Comparison of ENCODE assay signal across 16 mouse cellular contexts in the genomic region with DNA sequence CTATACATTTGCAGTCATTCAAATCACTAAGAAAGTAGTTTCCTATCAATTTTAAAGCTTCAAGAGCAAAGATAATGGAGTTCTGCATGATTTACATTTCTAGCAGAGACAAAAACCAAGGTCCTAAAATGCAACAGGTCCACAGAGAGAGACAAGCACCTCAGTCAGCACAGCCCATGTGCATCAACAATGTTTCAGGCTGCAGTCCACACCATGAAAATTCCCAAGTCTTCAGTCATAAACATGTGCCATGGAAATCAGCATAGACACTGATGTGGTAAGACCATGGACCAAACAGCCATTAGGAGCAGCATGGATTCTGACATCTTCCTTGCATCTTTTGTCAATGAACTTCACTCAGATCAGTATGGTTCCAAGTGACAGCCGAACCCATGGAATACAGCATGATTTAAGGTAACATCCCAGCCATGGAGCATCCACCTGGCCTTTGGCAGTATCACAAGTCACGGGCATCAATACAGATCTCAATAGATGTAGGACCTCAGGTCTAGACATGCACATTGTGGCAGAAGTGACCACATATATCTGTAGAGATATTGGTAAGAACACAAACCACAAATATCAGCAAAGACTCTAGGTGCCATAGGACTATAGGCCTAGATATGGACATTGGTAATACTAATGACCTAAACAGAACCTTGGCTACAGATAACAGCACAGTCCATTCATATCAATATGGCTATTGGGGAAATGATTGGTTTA. TPM values are rescaled to one million over a fixed set of nuclear protein-coding genes. Genes with fewer than 3 reads are reported as not detected.
DNase-seq lines count a peak whose midpoint lies in the region; ATAC-seq lines count a peak whose summit lies in the region.
"Had no signal": no experiment of that assay in that cellular context is flagged by ENCODE, and none has a peak within 500 bp of the region (broad histone marks: within the 10 kb centered on the region; RNA-seq: fewer than 3 reads in every experiment).

No protein-coding gene starts in this region.

- DNase-seq in heart, postnatal 25 days (ENCODE audit: low spot score), result no peak
- no peak for DNase-seq in liver, embryonic 11.5 days (ENCODE audit: low spot score)
- no peak for DNase-seq in liver
- DNase-seq in right cerebral cortex, adult 2 months (ENCODE audit: low spot score in 2 of 2), result no peak
- no peak for DNase-seq in embryo, embryonic 10 days (ENCODE audit: low spot score)
- DNase-seq: cerebellum, adult 9-11 months; heart, adult 18-20 months; kidney, adult 11 months; right cerebral cortex, postnatal 14 days; thymus, postnatal 4 days had no signal

- no peak overlapping the region for H3K4me3 ChIP-seq in heart, embryonic 12.5 days
- H3K4me3 ChIP-seq in liver, embryonic 11.5 days (ENCODE audit: low read depth, low read length), result no peak overlapping the region
- no peak overlapping the region for H3K4me3 ChIP-seq in hindbrain, embryonic 15.5 days
- H3K4me3 ChIP-seq in neural tube, embryonic 12.5 days, result no peak overlapping the region

- H3K36me3 ChIP-seq in heart, embryonic 12.5 days, result no peaks in the 10 kb centered on the region
- H3K36me3 ChIP-seq in liver, embryonic 11.5 days (ENCODE audit: control insufficient read depth, insufficient read depth, low read length), result no peaks in the 10 kb centered on the region
- no peaks in the 10 kb centered on the region for H3K36me3 ChIP-seq in hindbrain, embryonic 15.5 days
- H3K36me3 ChIP-seq in neural tube, embryonic 12.5 days, result no peaks in the 10 kb centered on the region

- H3K4me1 ChIP-seq in heart, embryonic 12.5 days (replicated peaks), result no peaks in the 10 kb centered on the region
- no peaks in the 10 kb centered on the region for H3K4me1 ChIP-seq in liver, embryonic 11.5 days (replicated peaks; ENCODE audit: control insufficient read depth, insufficient read depth, low read length)
- no peaks in the 10 kb centered on the region for H3K4me1 ChIP-seq in hindbrain, embryonic 15.5 days (replicated peaks)
- H3K4me1 ChIP-seq in neural tube, embryonic 12.5 days, result no peaks in the 10 kb centered on the region

- H3K4me2 ChIP-seq in heart, embryonic 12.5 days, result no peak overlapping the region
- no peak overlapping the region for H3K4me2 ChIP-seq in liver, embryonic 11.5 days
- no peak overlapping the region for H3K4me2 ChIP-seq in hindbrain, embryonic 15.5 days
- H3K4me2 ChIP-seq in neural tube, embryonic 12.5 days (replicated peaks), result no peak overlapping the region

- 0 out of 2 replicates have a peak, but pooled peaks cover 3% of the 10 kb centered on the region for H3K9me3 ChIP-seq in heart, embryonic 12.5 days (replicated peaks)
- no peaks in the 10 kb centered on the region; the same call in none of the 2 replicates for H3K9me3 ChIP-seq in liver, embryonic 11.5 days (ENCODE audit: control insufficient read depth, low read length)
- no peaks in the 10 kb centered on the region for H3K9me3 ChIP-seq in hindbrain, embryonic 15.5 days
- H3K9me3 ChIP-seq in neural tube, embryonic 12.5 days, result no peaks in the 10 kb centered on the region; the same call in 1 of the 2 replicates

- 62% methylated on average over 2 of the region's 2 CpGs for WGBS in heart, embryonic 12.5 days
- 65% methylated on average over 2 of the region's 2 CpGs for WGBS in liver, embryonic 11.5 days
- 69% methylated on average over 2 of the region's 2 CpGs for WGBS in hindbrain, embryonic 15.5 days
- WGBS in neural tube, embryonic 12.5 days, result 74% methylated on average over 2 of the region's 2 CpGs

- intact Hi-C loops in heart, postnatal 25 days (cut with DNase I), result no loop called here

- no peak overlapping the region for H3K9ac ChIP-seq in heart, embryonic 12.5 days
- no peak overlapping the region for H3K9ac ChIP-seq in liver, embryonic 11.5 days (ENCODE audit: low read depth, low read length)
- no peak overlapping the region for H3K9ac ChIP-seq in hindbrain, embryonic 15.5 days
- H3K9ac ChIP-seq in neural tube, embryonic 12.5 days, result no peak overlapping the region

- no peaks in the 10 kb centered on the region for H3K27me3 ChIP-seq in heart, embryonic 12.5 days (replicated peaks)
- no peaks in the 10 kb centered on the region for H3K27me3 ChIP-seq in liver, embryonic 11.5 days (replicated peaks; ENCODE audit: control insufficient read depth, insufficient read depth, low read length)
- H3K27me3 ChIP-seq in hindbrain, embryonic 15.5 days, result no peaks in the 10 kb centered on the region
- H3K27me3 ChIP-seq in neural tube, embryonic 12.5 days (replicated peaks), result no peaks in the 10 kb centered on the region

- ATAC-seq in heart, embryonic 12.5 days (ENCODE audit: insufficient number of reproducible peaks, low FRiP score), result peak; percentile 72
- peak; percentile 43; the same call in 1 of the 2 replicates for ATAC-seq in liver, embryonic 11.5 days (replicated peaks; ENCODE audit: low FRiP score)
- ATAC-seq in hindbrain, embryonic 15.5 days (ENCODE audit: low FRiP score, low read depth), result 0 out of 2 replicates have a peak, but pooled peaks have one; percentile 34
- ATAC-seq in neural tube, embryonic 12.5 days (ENCODE audit: low FRiP score, low read depth), result 0 out of 2 replicates have a peak, but pooled peaks have one; percentile 9

- H3K27ac ChIP-seq in heart, embryonic 12.5 days (ENCODE audit: poor library complexity, severe bottlenecking), result no peak overlapping the region
- H3K27ac ChIP-seq in liver, embryonic 11.5 days (ENCODE audit: low read depth, low read length), result no peak overlapping the region
- no peak overlapping the region for H3K27ac ChIP-seq in hindbrain, embryonic 15.5 days (replicated peaks)
- no peak overlapping the region for H3K27ac ChIP-seq in neural tube, embryonic 12.5 days
- H3K27ac ChIP-seq: macrophage had no signal

RNA-seq across cellular contexts. Expression of gene Vmn2r117, which starts 39.4 kb away (rescaled TPM):
- polyA plus RNA-seq in heart, embryonic 12.5 days (2016; fragmentation: Nextera tagmentation; extraction: Ambion mirVana), result not detected in 2 replicates
- not detected for total RNA-seq in heart, postnatal 25 days (2021)
- not detected in 2 replicates for polyA plus RNA-seq in liver, embryonic 11.5 days (2014; fragmentation: Nextera tagmentation; extraction: Ambion mirVana)
- polyA plus RNA-seq in hindbrain, embryonic 15.5 days (2015; fragmentation: Nextera tagmentation; extraction: Ambion mirVana), result not detected in 2 replicates
- not detected in 2 replicates for polyA plus RNA-seq in neural tube, embryonic 12.5 days (2016; fragmentation: Nextera tagmentation; extraction: Ambion mirVana)
- total RNA-seq: heart, adult 18-20 months had no signal
- polyA plus RNA-seq: limb, embryonic 14.5 days; macrophage; neural tube, embryonic 14.5 days had no signal

RNA-seq across cellular contexts. Expression of gene Zfp213, which starts 45.2 kb away (rescaled TPM):
- polyA plus RNA-seq in heart, embryonic 12.5 days (2016; fragmentation: Nextera tagmentation; extraction: Ambion mirVana), result 14.1 and 16.9 TPM in 2 replicates
- 1 to 10 TPM; 4.7 to 6.2 TPM for total RNA-seq in heart, postnatal 25 days (2021)
- polyA plus RNA-seq in liver, embryonic 11.5 days (2014; fragmentation: Nextera tagmentation; extraction: Ambion mirVana), result 14.3 and 14.8 TPM in 2 replicates
- polyA plus RNA-seq in hindbrain, embryonic 15.5 days (2015; fragmentation: Nextera tagmentation; extraction: Ambion mirVana), result 17.3 and 19.8 TPM in 2 replicates
- 21.3 and 22.6 TPM in 2 replicates for polyA plus RNA-seq in neural tube, embryonic 12.5 days (2016; fragmentation: Nextera tagmentation; extraction: Ambion mirVana)

Comparison
In these comparisons a context has a peak if more than half of its experiments do, and no peak if none do; other contexts are left out.
1. ATAC-seq: peak in every context shown above with its lines; median percentile 72 in heart, embryonic 12.5 days; 43 in liver, embryonic 11.5 days; 34 in hindbrain, embryonic 15.5 days; 9 in neural tube, embryonic 12.5 days.